Mouse (Mus musculus) intestine, postnatal 0 days (tissue): ENCODE data around the gene Pola2. TPM values are rescaled to one million over a fixed set of nuclear protein-coding genes. Genes with fewer than 3 reads are reported as not detected.

ENCODE experiments used
- ATAC-seq: fragments of 200-750 bp; cut with Nextera tagmentation; 2 replicates; pipeline ENCODE4 v1.8.0; 2017; ENCODE audit warnings: mild to moderate bottlenecking, moderate TSS enrichment, moderate library complexity
- H3K27ac ChIP-seq: fragments of 300-500 bp; sonication (generic); 2 replicates; pipeline ENCODE4 v1.5.1; 2014; ENCODE audit warnings: mild to moderate bottlenecking, low read depth, low read length, moderate library complexity
- H3K27me3 ChIP-seq: fragments of 300-500 bp; sonication (generic); replicated peaks from 2 replicates; pipeline ENCODE4 v1.6.1; 2014; ENCODE audit warnings: low read length, mixed read lengths; ENCODE audit not compliant: control insufficient read depth, insufficient read depth
- H3K36me3 ChIP-seq: fragments of 300-500 bp; sonication (generic); 2 replicates; pipeline ENCODE4 v1.6.1; 2014; ENCODE audit warnings: mild to moderate bottlenecking, moderate library complexity; ENCODE audit not compliant: control insufficient read depth, insufficient read depth
- H3K4me1 ChIP-seq: fragments of 300-500 bp; sonication (generic); replicated peaks from 2 replicates; pipeline ENCODE4 v1.6.1; 2014; ENCODE audit warnings: antibody characterized with exemption, low read length, mixed read lengths; ENCODE audit not compliant: control insufficient read depth, insufficient read depth
- H3K4me2 ChIP-seq: fragments of 300-500 bp; sonication (generic); replicated peaks from 2 replicates; pipeline ENCODE4 v1.6.1; 2014; ENCODE audit warnings: low read depth, mild to moderate bottlenecking, moderate library complexity
- H3K4me3 ChIP-seq: fragments of 300-500 bp; sonication (generic); 2 replicates; pipeline ENCODE4 v1.5.1; 2014; ENCODE audit warnings: low read depth, low read length
- H3K9ac ChIP-seq: fragments of 300-500 bp; sonication (generic); 2 replicates; pipeline ENCODE4 v1.6.1; 2014; ENCODE audit warnings: mild to moderate bottlenecking, low read depth, low read length
- H3K9me3 ChIP-seq: fragments of 300-500 bp; sonication (generic); 2 replicates; pipeline ENCODE4 v1.6.1; 2016; ENCODE audit warnings: mixed run types; ENCODE audit not compliant: control insufficient read depth
- CTCF ChIP-seq: sonication (generic); IDR thresholded peaks from 2 replicates; pipeline ENCODE4 v1.5.1; 2016; ENCODE audit warnings: low read depth, mild to moderate bottlenecking, control low read depth, antibody characterized with exemption, moderate library complexity
- WGBS: fragments of 180-500 bp; shearing (Covaris S2); extraction: QIAGEN DNeasy Blood & Tissue Kit; methylation state at CpG from one replicate; pipeline ENCODE4 v1.1.7; 2014; 5-methylcytosine and 5-hydroxymethylcytosine counted together
- polyA plus RNA-seq: library from polyadenylated mRNA; unstranded; fragments of >200 nt; fragmentation: Nextera tagmentation; extraction: Ambion mirVana; gene quantifications from 2 replicates; pipeline ENCODE4 v1.2.1, GENCODE M21; 2015

The Pola2 gene
- polyA plus RNA-seq, 1 experiment from 2014 or later = 23.5 TPM

DNA sequence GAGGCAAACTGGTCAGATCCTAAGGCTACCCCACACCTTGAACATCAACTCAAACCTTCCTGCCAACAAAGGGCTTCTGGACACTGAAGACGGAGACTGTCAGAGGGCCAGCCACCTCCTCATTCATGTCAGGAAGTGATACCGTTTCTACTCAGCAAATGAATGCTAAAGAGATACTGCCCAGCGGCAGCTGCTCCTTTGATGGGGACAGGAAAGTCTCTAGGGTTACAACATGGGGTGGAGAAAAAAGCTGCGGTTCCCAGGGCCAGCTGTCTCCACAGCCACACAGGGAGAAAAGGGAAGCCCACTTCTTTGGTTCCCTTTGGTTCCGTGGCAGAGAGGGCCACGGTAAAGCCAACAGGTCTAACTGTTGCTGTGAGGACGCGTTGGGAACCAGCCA, 19.9 kb downstream of the Pola2 start:
- ATAC-seq = no peak
- no peak overlapping the region for H3K4me3 ChIP-seq
- no peak overlapping the region for H3K9ac ChIP-seq
- H3K27me3 ChIP-seq = no peaks in the 10 kb centered on the region
- WGBS = 74% methylated on average over 8 of the region's 8 CpGs
- H3K4me2 ChIP-seq = no peak overlapping the region
- TF ChIP-seq CTCF = no peak
- no peak overlapping the region for H3K27ac ChIP-seq
- H3K4me1 ChIP-seq = peaks cover 12% of the 10 kb centered on the region
- H3K36me3 ChIP-seq = peaks cover 48% of the 10 kb centered on the region; the same call in 1 of the 2 replicates
- no peaks in the 10 kb centered on the region for H3K9me3 ChIP-seq

DNA sequence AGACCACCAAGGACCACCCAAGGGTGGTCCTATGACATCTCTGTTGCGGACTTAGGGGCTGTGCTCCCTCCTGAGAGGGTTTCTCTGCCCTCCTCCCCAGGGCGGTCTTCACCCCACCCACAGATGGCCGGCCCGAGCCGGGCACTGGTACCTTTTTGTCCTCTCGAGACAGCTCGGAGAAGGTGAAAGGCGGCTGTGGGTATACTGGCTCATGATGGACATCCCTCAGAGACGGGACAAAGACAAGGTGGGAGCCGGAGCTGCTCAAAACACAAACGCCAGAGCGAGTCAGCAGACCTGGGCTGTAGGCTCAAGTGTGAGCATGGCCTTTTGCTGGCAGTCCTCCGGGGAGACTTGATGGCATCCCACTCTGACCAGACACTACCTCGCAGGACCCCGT, 20.6 kb downstream of the Pola2 start:
- Histone ChIP-seq H3K9me3 (no peaks in the 10 kb centered on the region), H3K27me3 (no peaks in the 10 kb centered on the region), H3K36me3 (peaks cover 43% of the 10 kb centered on the region; the same call in 1 of the 2 replicates), H3K9ac (no peak overlapping the region), H3K4me1 (peaks cover 12% of the 10 kb centered on the region), H3K4me2 (no peak overlapping the region), H3K4me3 (no peak overlapping the region), H3K27ac (no peak overlapping the region)
- 92% methylated on average over 15 of the region's 15 CpGs for WGBS
- no peak for ATAC-seq
- no peak for TF ChIP-seq CTCF

DNA sequence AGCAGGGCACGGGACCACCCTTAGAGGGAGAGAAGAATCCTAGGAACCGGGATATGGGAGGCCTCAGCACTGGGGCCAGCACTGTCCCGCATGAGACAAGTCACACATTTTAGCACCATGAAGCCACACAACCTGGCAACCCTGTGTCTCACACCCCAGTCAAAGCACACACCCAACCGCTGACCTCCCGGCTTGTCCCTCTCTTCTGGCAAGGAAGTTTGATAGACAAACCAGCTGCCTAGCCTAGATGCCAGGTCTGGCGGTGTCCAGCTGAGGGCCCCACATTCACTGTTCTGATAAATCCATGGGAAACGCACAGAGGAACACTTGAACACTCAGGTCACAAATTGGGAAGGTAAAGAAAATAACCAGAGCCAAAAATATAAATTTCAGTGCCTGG, 21.4 kb downstream of the Pola2 start:
- 89% methylated on average over 7 of the region's 7 CpGs for WGBS
- H3K4me2 ChIP-seq = no peak overlapping the region
- no peak overlapping the region for H3K9ac ChIP-seq
- H3K27me3 ChIP-seq = no peaks in the 10 kb centered on the region
- H3K27ac ChIP-seq = no peak overlapping the region
- ATAC-seq = no peak
- peaks cover 36% of the 10 kb centered on the region; the same call in 1 of the 2 replicates for H3K36me3 ChIP-seq
- H3K9me3 ChIP-seq = no peaks in the 10 kb centered on the region
- H3K4me3 ChIP-seq = no peak overlapping the region
- peaks cover 12% of the 10 kb centered on the region for H3K4me1 ChIP-seq
- TF ChIP-seq CTCF = no peak

DNA sequence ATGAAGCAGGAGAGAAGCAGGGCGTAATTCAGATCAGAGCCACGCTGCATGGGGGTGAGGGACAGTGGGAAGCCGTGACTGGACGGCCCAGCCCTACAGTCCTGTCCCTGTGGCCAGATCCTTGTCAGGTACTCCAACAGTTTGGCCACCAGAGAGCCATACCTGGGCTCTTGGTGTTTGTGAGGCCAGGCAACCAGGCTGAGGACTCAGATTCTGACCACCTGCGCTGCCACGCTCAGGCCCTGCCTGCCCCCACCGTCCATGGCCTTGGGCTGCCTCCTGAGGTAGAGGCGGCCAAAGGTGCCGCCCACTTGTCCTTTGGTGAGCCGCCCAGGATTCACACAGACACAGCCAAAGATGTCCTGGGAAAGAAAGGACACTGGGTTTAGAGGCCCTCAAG, 23.3 kb downstream of the Pola2 start:
- H3K4me3 ChIP-seq = no peak overlapping the region
- H3K4me1 ChIP-seq = peaks cover 4% of the 10 kb centered on the region; the same call in 1 of the 2 replicates
- 85% methylated on average over 10 of the region's 10 CpGs for WGBS
- H3K9me3 ChIP-seq = no peaks in the 10 kb centered on the region
- H3K4me2 ChIP-seq = no peak overlapping the region
- ATAC-seq = no peak
- no peak overlapping the region for H3K9ac ChIP-seq
- no peak for TF ChIP-seq CTCF
- H3K27ac ChIP-seq = no peak overlapping the region
- no peaks in the 10 kb centered on the region for H3K27me3 ChIP-seq
- H3K36me3 ChIP-seq = peaks cover 31% of the 10 kb centered on the region; the same call in 1 of the 2 replicates

DNA sequence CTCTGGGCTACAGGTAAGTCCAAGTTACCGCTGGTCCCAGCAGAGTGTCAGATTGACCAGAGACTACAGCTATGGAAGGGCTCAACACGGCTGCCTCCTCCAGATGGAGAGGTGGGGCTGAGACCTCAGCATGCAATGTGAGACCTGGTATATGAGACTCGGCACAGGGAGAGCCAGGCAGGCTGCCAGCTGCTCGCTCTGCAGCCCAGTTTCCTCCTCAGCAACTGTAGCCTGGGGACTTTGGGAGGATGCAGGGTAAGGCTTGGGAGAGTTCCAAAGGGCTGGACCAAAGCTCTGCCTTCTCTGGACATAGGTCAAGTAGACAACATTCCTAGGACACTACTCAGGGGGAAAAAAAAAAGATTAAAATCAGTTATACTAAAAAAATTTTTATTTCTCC, 23.8 kb downstream of the Pola2 start:
- no peak for TF ChIP-seq CTCF
- no peak overlapping the region for H3K27ac ChIP-seq
- 66% methylated on average over 4 of the region's 4 CpGs for WGBS

DNA sequence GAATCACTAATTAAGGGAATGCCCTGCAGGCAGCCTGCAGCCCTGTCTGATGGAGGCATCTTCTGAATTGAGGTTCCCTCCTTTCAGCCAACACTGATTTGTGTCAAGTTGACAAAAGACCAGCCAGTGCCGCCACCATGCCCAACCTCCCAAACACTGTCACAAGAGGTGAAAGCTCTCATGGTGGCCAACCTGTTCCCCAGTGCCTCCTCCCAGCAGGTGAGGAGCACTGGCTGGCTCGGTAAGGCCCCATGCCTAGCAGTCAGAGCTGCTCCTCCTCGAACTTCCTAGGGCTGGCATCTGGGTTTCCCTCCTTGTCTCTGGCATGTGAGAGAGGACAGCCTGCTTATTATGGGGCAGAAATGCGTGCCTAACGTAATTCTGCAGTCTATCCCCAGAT, 24.3 kb downstream of the Pola2 start:
- no peak overlapping the region for H3K27ac ChIP-seq

More for the DNA sequence above, 23.8 kb downstream of the Pola2 start:
- no peak for ATAC-seq
- Histone ChIP-seq H3K9me3 (no peaks in the 10 kb centered on the region), H3K36me3 (peaks cover 31% of the 10 kb centered on the region; the same call in 1 of the 2 replicates), H3K4me3 (no peak overlapping the region), H3K4me1 (peaks cover 4% of the 10 kb centered on the region), H3K9ac (no peak overlapping the region), H3K4me2 (no peak overlapping the region), H3K27me3 (no peaks in the 10 kb centered on the region)

DNA sequence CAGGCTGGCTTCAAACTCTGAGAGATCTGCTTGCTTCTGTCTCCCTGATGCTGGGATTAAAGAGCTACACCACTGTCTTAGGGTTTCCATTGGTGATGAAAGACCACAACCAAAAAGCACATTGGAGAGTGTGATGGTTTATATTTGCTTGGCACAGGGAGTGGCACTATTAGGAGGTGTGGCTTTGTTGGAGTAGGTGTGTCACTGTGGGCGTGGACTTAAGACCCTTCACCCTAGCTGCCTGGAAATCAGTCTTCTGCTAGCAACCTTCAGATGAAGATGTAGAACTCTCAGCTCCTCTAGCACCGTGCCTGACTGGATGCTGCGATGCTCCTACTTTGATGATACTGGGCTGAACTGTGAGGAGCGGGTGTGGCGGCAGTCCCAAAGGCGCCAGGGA, 25.5 kb downstream of the Pola2 start:
- H3K4me3 ChIP-seq = no peak overlapping the region
- WGBS = 55% methylated on average over 6 of the region's 6 CpGs
- H3K27me3 ChIP-seq = no peaks in the 10 kb centered on the region
- peaks cover 3% of the 10 kb centered on the region for H3K4me1 ChIP-seq
- H3K36me3 ChIP-seq = peaks cover 31% of the 10 kb centered on the region; the same call in 1 of the 2 replicates
- no peak for ATAC-seq
- no peak for TF ChIP-seq CTCF
- H3K9ac ChIP-seq = no peak overlapping the region
- H3K9me3 ChIP-seq = no peaks in the 10 kb centered on the region
- no peak overlapping the region for H3K4me2 ChIP-seq
- no peak overlapping the region for H3K27ac ChIP-seq

More for the DNA sequence above, 24.3 kb downstream of the Pola2 start:
- WGBS = 80% methylated on average over 5 of the region's 5 CpGs
- peaks cover 6% of the 10 kb centered on the region for H3K4me1 ChIP-seq
- no peak overlapping the region for H3K4me2 ChIP-seq
- ATAC-seq = no peak
- no peak for TF ChIP-seq CTCF
- H3K4me3 ChIP-seq = no peak overlapping the region
- H3K9me3 ChIP-seq = no peaks in the 10 kb centered on the region
- H3K36me3 ChIP-seq = peaks cover 31% of the 10 kb centered on the region; the same call in 1 of the 2 replicates
- H3K9ac ChIP-seq = no peak overlapping the region
- no peaks in the 10 kb centered on the region for H3K27me3 ChIP-seq
